Mouse (Mus musculus) embryonic facial prominence, embryonic 10.5 days (tissue): ENCODE data around the gene Myo1a. TPM values are rescaled to one million over a fixed set of nuclear protein-coding genes. Genes with fewer than 3 reads are reported as not detected.

Experiments
- DNase-seq: peaks from one replicate; pipeline ENCODE4 v3.0.0-alpha.2; 2017; ENCODE audit warnings: low spot score
- H3K27ac ChIP-seq: fragments of 300-500 bp; sonication (generic); replicated peaks from 2 replicates; pipeline ENCODE4 v1.5.1; 2016; ENCODE audit warnings: mild to moderate bottlenecking
- H3K27me3 ChIP-seq: fragments of 300-500 bp; sonication (generic); replicated peaks from 2 replicates; pipeline ENCODE4 v1.6.1; 2016; ENCODE audit warnings: low read depth, mild to moderate bottlenecking; ENCODE audit not compliant: poor library complexity, severe bottlenecking
- H3K36me3 ChIP-seq: fragments of 300-500 bp; sonication (generic); replicated peaks from 2 replicates; pipeline ENCODE4 v1.6.1; 2016; ENCODE audit warnings: mild to moderate bottlenecking, moderate library complexity
- H3K4me1 ChIP-seq: fragments of 300-500 bp; sonication (generic); 2 replicates; pipeline ENCODE4 v1.6.1; 2016
- H3K4me3 ChIP-seq: fragments of 300-500 bp; sonication (generic); 2 replicates; pipeline ENCODE4 v1.5.1; 2016; ENCODE audit warnings: mild to moderate bottlenecking, moderate library complexity
- H3K9me3 ChIP-seq: fragments of 300-500 bp; sonication (generic); 2 replicates; pipeline ENCODE4 v1.6.1; 2016; ENCODE audit warnings: mild to moderate bottlenecking
- WGBS: fragments of 180-500 bp; shearing (Covaris S2); methylation state at CpG from one replicate; pipeline ENCODE4 v1.1.7; 2016; 5-methylcytosine and 5-hydroxymethylcytosine counted together
- polyA plus RNA-seq: library from polyadenylated mRNA; unstranded; fragments of >200 nt; fragmentation: Nextera tagmentation; extraction: Ambion mirVana; gene quantifications from 2 replicates; pipeline ENCODE4 v1.2.1, GENCODE M21; 2016

Myo1a gene
- polyA plus RNA-seq, 1 experiment from 2014 or later = 0.71 TPM

- Histone ChIP-seq H3K27ac (peak within 1 kb of the TSS; percentile 97), H3K27me3 (peaks cover 65% of the 10 kb centered on the region), H3K4me3 (peak within 1 kb of the TSS; percentile 70), H3K9me3 (no peaks in the 10 kb centered on the region), H3K4me1 (peaks cover 81% of the 10 kb centered on the region), H3K36me3 (peaks cover 33% of the 10 kb centered on the region)
- DNase-seq = peak; percentile 88
- under 1% methylated on average over 70 of the region's 73 CpGs for WGBS
These were observed 38.3 kb upstream of the Myo1a start, which contains the start of gene Nemp1 for GRCm38 (mm10) chr10:127666501-127667268. TSS of gene Nemp1 (plus strand) at chr10:127666901.

- Histone ChIP-seq H3K4me3 (peak overlapping the region; percentile 70), H3K9me3 (no peaks in the 10 kb centered on the region), H3K4me1 (peaks cover 73% of the 10 kb centered on the region), H3K36me3 (peaks cover 26% of the 10 kb centered on the region), H3K27me3 (peaks cover 57% of the 10 kb centered on the region), H3K27ac (peak overlapping the region; percentile 97)
- 1% methylated on average over 35 of the region's 35 CpGs for WGBS
- peak; percentile 95 for DNase-seq
These were observed 37.5 kb upstream of the Myo1a start for GRCm38 (mm10) chr10:127667269-127668092.

DNA sequence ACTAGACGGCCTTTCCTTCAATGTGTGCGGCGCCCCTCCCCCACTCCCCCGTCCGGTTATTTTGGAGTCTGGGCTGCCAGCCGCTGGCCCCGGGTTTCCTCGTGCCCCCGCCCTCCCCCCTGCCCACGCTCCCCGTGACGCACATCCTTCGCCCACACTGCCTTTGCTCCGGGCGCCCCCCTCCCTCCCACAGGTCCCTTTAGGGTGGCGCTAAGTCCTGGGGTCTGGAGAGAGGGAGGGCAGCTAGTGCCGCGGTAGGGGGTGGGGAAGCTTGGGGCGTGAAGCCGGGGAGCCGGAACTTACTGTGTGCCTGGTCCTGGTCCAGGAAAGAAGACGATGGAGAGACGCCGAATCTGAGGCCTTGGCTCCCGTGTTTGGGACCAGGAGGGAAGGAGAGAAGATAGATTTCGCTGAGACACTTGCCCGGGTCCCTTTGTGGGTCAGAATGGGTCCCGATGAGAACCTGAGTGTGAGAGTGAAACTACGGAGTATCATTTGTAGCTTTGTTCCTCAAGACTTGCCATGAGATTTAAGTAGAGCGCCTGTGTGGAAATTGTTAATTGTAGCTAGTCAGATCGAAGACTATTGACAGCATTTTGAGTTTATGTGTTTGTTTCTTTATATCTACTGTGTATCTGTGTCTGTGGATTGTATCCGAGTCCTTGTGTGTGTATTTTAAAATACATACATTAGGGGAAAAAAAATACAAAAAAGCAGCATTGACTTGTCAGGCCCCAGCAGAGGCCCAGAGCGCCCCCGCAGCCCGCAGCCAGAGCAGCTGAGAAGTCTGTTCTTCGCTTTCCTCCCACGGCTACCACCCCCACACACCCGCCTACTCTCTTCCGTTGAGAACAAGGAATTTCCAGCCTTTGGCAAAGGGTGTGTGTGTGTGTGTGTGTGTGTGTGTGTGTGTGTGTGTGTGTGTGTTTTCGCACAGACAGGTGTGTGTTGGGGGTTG lies 36.6 kb upstream of the Myo1a start, which contains the start of gene Nab2:
Nab2 (minus strand) TSS at position 476 of the 958 bp plus-strand sequence.
- peak; percentile 85 for DNase-seq
- 2% methylated on average over 40 of the region's 40 CpGs for WGBS
- Histone ChIP-seq H3K9me3 (no peaks in the 10 kb centered on the region), H3K36me3 (peaks cover 17% of the 10 kb centered on the region), H3K27ac (peak within 1 kb of the TSS; percentile 97), H3K4me3 (peak within 1 kb of the TSS; percentile 70), H3K27me3 (peaks cover 48% of the 10 kb centered on the region), H3K4me1 (peaks cover 64% of the 10 kb centered on the region)

GRCm38 (mm10) chr10:127669170-127669569 lies 35.8 kb upstream of the Myo1a start:
- no peaks in the 10 kb centered on the region for H3K9me3 ChIP-seq
- H3K27ac ChIP-seq = peak overlapping the region; percentile 97
- peaks cover 56% of the 10 kb centered on the region for H3K4me1 ChIP-seq
- H3K36me3 ChIP-seq = peaks cover 9% of the 10 kb centered on the region
- 22% methylated on average over 7 of the region's 7 CpGs for WGBS
- peak; percentile 36 for DNase-seq
- H3K27me3 ChIP-seq = peaks cover 40% of the 10 kb centered on the region
- H3K4me3 ChIP-seq = peak overlapping the region; percentile 70

DNA sequence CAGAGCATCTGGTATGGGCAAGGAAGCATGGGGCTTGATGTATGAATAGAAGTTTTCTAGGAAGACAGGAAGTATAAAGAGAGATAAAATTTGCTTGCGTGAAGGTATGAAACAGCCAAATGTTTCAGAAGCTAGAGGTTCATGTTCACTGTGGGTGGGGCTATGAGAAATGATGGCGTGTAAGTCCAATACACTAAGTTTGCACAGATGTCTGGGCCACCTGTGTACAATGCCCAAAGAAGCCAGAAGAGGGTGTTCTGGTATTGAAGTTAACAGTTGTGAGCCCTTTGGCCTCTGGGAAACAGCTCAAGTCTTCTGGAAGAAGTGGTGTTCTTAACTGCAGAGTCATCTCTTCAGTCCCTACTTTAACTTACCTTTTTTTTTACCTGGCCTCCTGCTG lies 34.8 kb upstream of the Myo1a start:
- no peaks in the 10 kb centered on the region for H3K36me3 ChIP-seq
- no peaks in the 10 kb centered on the region for H3K9me3 ChIP-seq
- no peak for DNase-seq
- WGBS = 91% methylated on average over 2 of the region's 2 CpGs
- peaks cover 46% of the 10 kb centered on the region for H3K4me1 ChIP-seq
- H3K27me3 ChIP-seq = peaks cover 30% of the 10 kb centered on the region
- H3K4me3 ChIP-seq = no peak overlapping the region
- no peak overlapping the region for H3K27ac ChIP-seq

DNA sequence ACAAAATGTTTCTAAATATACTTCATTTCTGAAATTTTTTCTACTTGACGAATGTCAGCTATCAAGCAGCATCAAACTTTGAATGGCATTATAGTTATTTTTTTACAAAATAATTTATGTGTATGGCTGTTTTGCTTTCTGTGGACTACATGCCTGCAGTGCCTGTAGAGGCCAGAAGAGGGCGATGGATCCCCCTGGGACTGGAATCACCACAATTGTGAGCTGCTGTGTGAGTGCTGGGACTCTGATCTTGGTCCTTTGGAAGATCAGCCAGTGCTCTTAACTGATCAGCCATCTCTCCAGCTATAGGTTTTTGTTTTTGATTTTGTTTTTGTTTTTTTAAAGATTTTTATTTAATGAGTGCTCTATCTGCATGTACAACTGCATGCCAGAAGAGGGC lies 33.7 kb upstream of the Myo1a start:
- H3K36me3 ChIP-seq = no peaks in the 10 kb centered on the region
- H3K4me3 ChIP-seq = no peak overlapping the region
- H3K4me1 ChIP-seq = peaks cover 35% of the 10 kb centered on the region
- DNase-seq = peak; percentile 36
- H3K27me3 ChIP-seq = peaks cover 19% of the 10 kb centered on the region
- no peaks in the 10 kb centered on the region for H3K9me3 ChIP-seq
- WGBS = 40% methylated on average over 2 of the region's 2 CpGs
- no peak overlapping the region for H3K27ac ChIP-seq

DNA sequence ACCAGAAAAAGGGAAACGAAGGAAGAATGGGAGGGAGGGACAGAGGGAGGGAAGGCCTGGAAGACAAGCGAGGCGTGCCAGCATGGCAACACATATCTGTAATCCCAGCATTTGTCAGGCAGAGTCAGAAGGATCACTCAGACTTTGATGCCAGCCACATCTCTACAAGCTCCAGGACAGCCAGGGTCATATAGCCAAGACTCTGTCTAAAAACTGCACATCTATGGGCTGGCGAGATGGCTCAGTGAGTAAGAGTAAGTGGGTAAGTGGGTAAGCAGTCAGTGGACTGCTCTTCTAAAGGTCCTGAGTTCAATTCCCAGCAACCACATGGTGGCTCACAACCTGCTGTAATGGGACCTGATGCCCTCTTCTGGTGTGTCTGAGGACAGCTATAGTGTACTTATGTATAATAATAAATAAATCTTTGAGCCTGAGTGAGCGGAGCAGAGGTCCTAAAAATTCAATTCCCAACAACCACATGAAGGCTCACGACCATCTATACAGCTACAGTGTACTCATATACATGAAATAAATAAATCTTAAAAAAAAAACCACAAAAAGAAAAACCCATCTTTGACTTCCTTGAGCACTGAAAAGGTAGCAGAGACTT lies 30.8 kb upstream of the Myo1a start:
- H3K36me3 ChIP-seq = no peaks in the 10 kb centered on the region
- 88% methylated on average over 6 of the region's 6 CpGs for WGBS
- DNase-seq = no peak

DNA sequence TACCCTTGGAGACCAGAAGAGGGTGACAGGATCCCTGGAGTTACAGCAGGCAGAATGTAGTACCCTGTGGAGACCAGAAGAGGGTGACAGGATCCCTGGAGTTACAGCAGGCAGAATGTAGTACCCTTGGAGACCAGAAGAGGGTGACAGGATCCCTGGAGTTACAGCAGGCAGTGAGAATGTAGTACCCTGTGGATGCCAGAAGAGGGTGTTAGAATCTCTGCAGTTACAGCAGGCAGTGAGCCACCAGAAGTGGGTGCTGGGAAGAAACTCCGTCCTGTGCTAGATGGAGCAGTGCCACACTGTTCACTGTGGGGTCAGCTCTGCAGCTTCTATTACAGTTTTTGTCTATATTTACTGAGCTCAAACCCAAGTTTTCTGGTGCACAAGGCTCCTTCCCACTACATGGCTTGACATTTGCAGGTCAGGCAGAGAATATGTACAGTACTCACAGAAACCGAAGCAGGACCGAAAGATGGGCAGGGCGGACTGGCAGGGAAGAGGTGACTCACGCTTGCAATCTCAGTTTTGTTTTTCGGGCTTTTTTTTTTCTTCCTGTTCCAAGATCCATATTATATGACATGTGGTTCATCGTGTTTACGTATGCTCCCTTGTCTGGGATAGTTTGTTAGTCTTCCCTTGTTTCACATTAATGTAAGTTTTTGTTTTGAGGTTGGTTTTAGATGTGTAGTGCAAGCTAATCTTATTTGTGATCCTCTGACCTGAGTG lies 30.0 kb upstream of the Myo1a start:
- Histone ChIP-seq H3K9me3 (no peaks in the 10 kb centered on the region), H3K4me1 (peaks cover 15% of the 10 kb centered on the region), H3K27me3 (no peaks in the 10 kb centered on the region), H3K27ac (no peak overlapping the region), H3K36me3 (no peaks in the 10 kb centered on the region), H3K4me3 (no peak overlapping the region; the same call in 1 of the 2 replicates)
- DNase-seq = peak; percentile 72
- 90% methylated on average over 8 of the region's 8 CpGs for WGBS

More for the DNA sequence above, 30.8 kb upstream of the Myo1a start:
- no peaks in the 10 kb centered on the region for H3K27me3 ChIP-seq
- H3K4me1 ChIP-seq = peaks cover 22% of the 10 kb centered on the region
- no peaks in the 10 kb centered on the region for H3K9me3 ChIP-seq
- no peak overlapping the region for H3K27ac ChIP-seq
- H3K4me3 ChIP-seq = no peak overlapping the region

DNA sequence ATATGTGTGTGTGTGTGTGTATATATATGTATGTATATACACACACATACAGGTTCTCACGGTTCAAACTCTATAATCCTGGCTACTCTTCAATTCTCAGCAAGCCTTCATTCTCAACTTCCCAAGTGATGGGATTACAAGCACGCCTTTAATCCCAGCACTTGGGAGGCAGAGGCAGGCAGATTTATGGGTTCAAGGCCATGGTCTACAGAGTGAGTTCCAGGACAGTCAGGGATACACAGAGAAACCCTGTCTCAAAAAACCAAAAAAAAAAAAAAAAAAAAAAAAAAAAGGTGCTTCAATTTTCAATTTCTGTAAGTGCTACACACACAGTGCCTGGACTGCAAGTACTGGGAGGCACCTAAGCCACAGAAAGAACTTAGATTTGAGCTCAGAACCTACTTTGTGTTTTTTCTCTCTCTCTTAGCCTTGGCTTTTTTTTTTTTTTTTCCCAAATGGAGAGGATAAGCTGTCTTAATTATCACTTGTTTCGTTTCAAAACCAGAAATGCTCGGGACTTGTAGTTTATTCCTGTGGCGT lies 29.0 kb upstream of the Myo1a start:
- 49% methylated on average over 5 of the region's 5 CpGs for WGBS
- Histone ChIP-seq H3K9me3 (no peaks in the 10 kb centered on the region), H3K27ac (peak overlapping the region; percentile 92)

DNA sequence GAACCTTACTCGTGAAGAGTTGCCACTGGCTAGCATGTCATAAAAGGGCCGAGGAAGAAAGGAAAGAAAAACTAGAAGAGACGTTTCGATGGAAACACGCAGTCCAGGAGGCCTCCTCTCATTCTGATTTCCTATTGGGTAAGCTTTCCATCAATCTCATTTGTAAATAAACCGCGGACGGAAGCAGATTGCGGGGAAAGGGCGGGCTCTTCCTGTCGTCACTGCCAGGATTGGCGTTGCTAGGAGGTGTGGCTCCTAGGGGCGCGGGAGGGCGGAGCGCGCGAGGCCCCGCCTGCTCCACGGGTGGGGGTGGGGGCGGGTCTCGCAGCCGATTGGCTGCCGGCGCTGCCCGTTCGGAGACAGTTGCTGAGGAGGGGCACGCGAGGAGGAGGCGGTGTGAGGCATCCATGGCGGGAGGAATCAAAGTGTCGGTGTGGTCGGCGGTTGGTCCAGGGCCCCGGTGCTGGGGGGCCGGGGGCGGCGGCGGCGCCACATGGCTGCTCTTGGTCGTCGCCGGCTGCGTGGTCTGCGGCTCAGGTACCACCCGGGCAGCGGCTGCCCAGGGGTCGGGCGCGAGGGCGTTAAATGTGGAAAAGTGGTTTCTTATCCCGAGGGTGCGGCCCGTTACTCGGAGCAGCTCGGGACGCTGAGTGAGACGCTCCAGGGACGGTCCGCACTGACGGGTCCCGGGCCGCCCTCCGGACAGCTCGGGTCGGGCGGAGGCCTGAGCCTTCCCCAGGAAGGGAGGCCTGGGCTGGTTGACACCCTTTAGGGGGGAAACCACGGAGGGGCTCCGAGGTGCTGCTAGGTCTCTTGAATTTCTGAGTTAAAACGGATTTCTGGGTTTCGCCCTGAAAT lies 28.1 kb upstream of the Myo1a start:
- Histone ChIP-seq H3K4me3 (peak overlapping the region; percentile 85), H3K36me3 (peaks cover 7% of the 10 kb centered on the region; the same call in 1 of the 2 replicates), H3K4me1 (peaks cover 15% of the 10 kb centered on the region), H3K27me3 (no peaks in the 10 kb centered on the region), H3K9me3 (no peaks in the 10 kb centered on the region), H3K27ac (peak overlapping the region; percentile 92)
- WGBS = under 1% methylated on average over 70 of the region's 71 CpGs
- peak; percentile 99 for DNase-seq

More for the DNA sequence above, 29.0 kb upstream of the Myo1a start:
- H3K27me3 ChIP-seq = no peaks in the 10 kb centered on the region
- peaks cover 15% of the 10 kb centered on the region for H3K4me1 ChIP-seq
- no peak for DNase-seq
- peaks cover under 1% of the 10 kb centered on the region; the same call in 1 of the 2 replicates for H3K36me3 ChIP-seq
- H3K4me3 ChIP-seq = peak overlapping the region; percentile 85
